Mouse (Mus musculus) heart, embryonic 11.5 days (tissue): ENCODE measurements around the gene Rmnd5a. TPM values are rescaled to one million over a fixed set of nuclear protein-coding genes. Genes with fewer than 3 reads are reported as not detected.
"Not testable (repeated sequence)": the region's sequence is repeated elsewhere in the genome, so short reads cannot be mapped to it uniquely, and the experiment has no call there.

Experiments used
- ATAC-seq: fragments of 200-750 bp; cut with Nextera tagmentation; replicated peaks from 2 replicates; pipeline ENCODE4 v1.8.0; 2017; ENCODE audit warnings: moderate library complexity; ENCODE audit not compliant: insufficient number of reproducible peaks, low FRiP score, low TSS enrichment
- H3K27ac ChIP-seq: fragments of 300-500 bp; sonication (generic); 2 replicates; pipeline ENCODE4 v1.5.1; 2014; ENCODE audit warnings: mild to moderate bottlenecking, low read depth, low read length
- H3K27me3 ChIP-seq: fragments of 300-500 bp; sonication (generic); 2 replicates; pipeline ENCODE4 v1.6.1; 2014; ENCODE audit warnings: mild to moderate bottlenecking, low read length, mixed read lengths; ENCODE audit not compliant: control insufficient read depth, insufficient read depth
- H3K36me3 ChIP-seq: fragments of 300-500 bp; sonication (generic); 2 replicates; pipeline ENCODE4 v1.6.1; 2014; ENCODE audit warnings: mild to moderate bottlenecking, low read length, moderate library complexity, mixed read lengths; ENCODE audit not compliant: control insufficient read depth, insufficient read depth
- H3K4me1 ChIP-seq: fragments of 300-500 bp; sonication (generic); 2 replicates; pipeline ENCODE4 v1.6.1; 2014; ENCODE audit warnings: low read length; ENCODE audit not compliant: control insufficient read depth, insufficient read depth
- H3K4me2 ChIP-seq: fragments of 300-500 bp; sonication (generic); 2 replicates; pipeline ENCODE4 v1.6.1; 2014; ENCODE audit warnings: mild to moderate bottlenecking, moderate library complexity
- H3K4me3 ChIP-seq: fragments of 300-500 bp; sonication (generic); 2 replicates; pipeline ENCODE4 v1.5.1; 2014; ENCODE audit warnings: low read depth, low read length
- H3K9ac ChIP-seq: fragments of 300-500 bp; sonication (generic); 2 replicates; pipeline ENCODE4 v1.6.1; 2014; ENCODE audit warnings: mild to moderate bottlenecking, low read depth, low read length, moderate library complexity
- H3K9me3 ChIP-seq: fragments of 300-500 bp; sonication (generic); replicated peaks from 2 replicates; pipeline ENCODE4 v1.6.1; 2016; ENCODE audit warnings: low read length; ENCODE audit not compliant: control insufficient read depth
- WGBS: fragments of 180-500 bp; shearing (Covaris S2); extraction: QIAGEN DNeasy Blood & Tissue Kit; methylation state at CpG from one replicate; pipeline ENCODE4 v1.1.7; 2014; ENCODE audit not compliant: insufficient replicate concordance; 5-methylcytosine and 5-hydroxymethylcytosine counted together
- polyA plus RNA-seq: library from polyadenylated mRNA; unstranded; fragments of >200 nt; fragmentation: Nextera tagmentation; extraction: Ambion mirVana; gene quantifications from 2 replicates; pipeline ENCODE4 v1.2.1, GENCODE M21; 2014

Rmnd5a gene
- polyA plus RNA-seq, 1 experiment from 2014 or later, result 6.2 TPM

DNA sequence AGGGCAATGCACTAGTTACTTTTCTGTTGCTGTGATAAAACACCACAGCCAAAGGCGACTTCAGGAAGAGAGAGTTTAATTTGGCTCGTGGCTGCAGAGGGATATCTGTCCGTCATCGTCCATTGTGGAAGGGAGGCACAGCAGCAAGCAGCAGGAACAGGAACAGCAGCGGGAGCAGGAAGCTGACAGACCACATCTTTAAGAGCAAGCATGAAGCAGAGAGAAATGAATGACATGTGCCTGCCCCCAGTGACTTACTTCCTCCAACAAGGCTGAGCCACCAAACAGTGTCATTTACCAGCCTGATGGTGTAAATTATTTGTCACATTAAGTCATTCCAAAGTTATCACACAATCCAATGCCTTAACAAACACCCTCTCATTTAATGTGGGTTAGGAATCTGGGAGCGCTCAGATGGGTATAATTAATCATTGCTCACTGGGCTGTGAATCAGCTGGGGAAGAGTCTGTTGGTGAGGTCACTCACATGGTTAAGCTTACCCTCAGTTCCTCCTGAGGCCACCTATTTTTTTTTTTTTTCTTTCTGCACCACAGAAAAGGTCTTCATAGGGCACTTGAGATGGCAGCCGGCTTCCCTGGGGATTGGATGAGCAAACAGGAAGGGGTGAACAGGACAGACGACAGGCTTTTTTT is 17.6 kb upstream of the Rmnd5a start:
- H3K4me1 ChIP-seq, result no peaks in the 10 kb centered on the region
- no peak overlapping the region for H3K4me2 ChIP-seq
- H3K9ac ChIP-seq, result no peak overlapping the region
- no peak overlapping the region for H3K4me3 ChIP-seq
- H3K9me3 ChIP-seq, result no peaks in the 10 kb centered on the region
- H3K36me3 ChIP-seq, result no peaks in the 10 kb centered on the region
- no peak for ATAC-seq
- H3K27ac ChIP-seq, result no peak overlapping the region
- H3K27me3 ChIP-seq, result no peaks in the 10 kb centered on the region
- WGBS, result 64% methylated on average over 8 of the region's 8 CpGs

- H3K4me3 ChIP-seq, H3K36me3 ChIP-seq, H3K27me3 ChIP-seq, ATAC-seq, H3K9me3 ChIP-seq, H3K4me1 ChIP-seq, H3K27ac ChIP-seq, H3K4me2 ChIP-seq, H3K9ac ChIP-seq: not testable (repeated sequence)
These were observed 13.7 kb upstream of the Rmnd5a start for GRCm38 (mm10) chr6:71453983-71454739.

- H3K9ac ChIP-seq, result no peak overlapping the region
- 68% methylated on average over 2 of the region's 2 CpGs for WGBS
- H3K27me3 ChIP-seq, result no peaks in the 10 kb centered on the region
- no peak overlapping the region for H3K4me3 ChIP-seq
- no peak overlapping the region for H3K27ac ChIP-seq
- no peak overlapping the region for H3K4me2 ChIP-seq
- no peak for ATAC-seq
- no peaks in the 10 kb centered on the region for H3K9me3 ChIP-seq
- no peaks in the 10 kb centered on the region for H3K4me1 ChIP-seq
- no peaks in the 10 kb centered on the region for H3K36me3 ChIP-seq
These were observed 12.4 kb upstream of the Rmnd5a start for GRCm38 (mm10) chr6:71452792-71453191.

- Histone ChIP-seq H3K9me3 (no peaks in the 10 kb centered on the region), H3K4me1 (peaks cover 7% of the 10 kb centered on the region; the same call in 1 of the 2 replicates), H3K9ac (no peak overlapping the region), H3K4me2 (no peak overlapping the region), H3K36me3 (no peaks in the 10 kb centered on the region), H3K4me3 (no peak overlapping the region), H3K27me3 (no peaks in the 10 kb centered on the region), H3K27ac (no peak overlapping the region)
- 71% methylated on average over 6 of the region's 6 CpGs for WGBS
- ATAC-seq, result no peak
These were observed 5.1 kb upstream of the Rmnd5a start for GRCm38 (mm10) chr6:71445560-71445959.

DNA sequence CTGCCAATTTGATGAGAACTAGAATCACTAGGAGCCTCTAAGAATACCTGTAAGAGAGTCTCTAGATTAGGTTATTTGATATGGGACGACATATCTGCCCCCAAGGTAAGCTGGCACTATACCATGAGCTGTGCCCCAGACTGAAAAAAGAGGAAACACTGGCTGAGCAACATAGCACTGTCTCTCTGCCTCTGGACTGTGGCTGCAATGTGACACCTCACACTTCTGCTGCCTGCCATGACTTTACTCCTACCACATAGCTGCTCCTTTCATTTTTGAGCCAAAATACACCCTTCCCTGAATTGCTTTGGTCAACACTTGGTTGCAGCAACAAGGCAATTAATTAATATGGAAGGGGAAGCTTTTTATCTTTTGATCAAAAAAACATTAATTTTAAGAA is 4.3 kb upstream of the Rmnd5a start:
- 32% methylated on average over 1 of the region's 1 CpGs for WGBS
- no peaks in the 10 kb centered on the region for H3K9me3 ChIP-seq
- ATAC-seq, result no peak
- no peak overlapping the region for H3K4me3 ChIP-seq
- H3K4me1 ChIP-seq, result peaks cover 7% of the 10 kb centered on the region; the same call in 1 of the 2 replicates
- no peak overlapping the region for H3K27ac ChIP-seq
- H3K36me3 ChIP-seq, result no peaks in the 10 kb centered on the region
- H3K4me2 ChIP-seq, result no peak overlapping the region
- no peaks in the 10 kb centered on the region for H3K27me3 ChIP-seq
- H3K9ac ChIP-seq, result no peak overlapping the region

DNA sequence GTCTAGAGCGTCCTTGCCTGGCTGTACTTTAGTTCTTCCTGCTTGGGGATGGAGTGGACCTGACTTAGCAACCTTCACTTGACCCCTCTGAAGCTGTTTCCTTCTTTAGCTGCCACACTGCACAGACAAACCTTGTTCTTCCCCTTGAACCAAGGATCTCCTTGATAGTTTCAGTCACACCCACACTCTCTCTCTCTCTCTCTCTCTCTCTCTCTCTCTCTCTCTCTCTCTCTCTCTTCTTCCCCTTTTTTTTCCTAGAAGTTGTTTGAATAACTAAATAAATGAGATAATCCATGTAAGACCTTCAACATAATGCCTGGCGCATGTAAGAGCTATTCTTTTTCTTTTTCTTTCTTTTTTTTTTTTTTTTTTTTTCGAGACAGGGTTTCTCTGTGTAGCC is 1.7 kb upstream of the Rmnd5a start:
- Histone ChIP-seq H3K4me2 (no peak overlapping the region), H3K27ac (no peak overlapping the region), H3K4me1 (peaks cover 17% of the 10 kb centered on the region), H3K4me3 (no peak overlapping the region), H3K36me3 (no peaks in the 10 kb centered on the region), H3K9me3 (no peaks in the 10 kb centered on the region), H3K9ac (no peak overlapping the region), H3K27me3 (no peaks in the 10 kb centered on the region)
- WGBS, result 79% methylated on average over 2 of the region's 3 CpGs
- no peak for ATAC-seq

DNA sequence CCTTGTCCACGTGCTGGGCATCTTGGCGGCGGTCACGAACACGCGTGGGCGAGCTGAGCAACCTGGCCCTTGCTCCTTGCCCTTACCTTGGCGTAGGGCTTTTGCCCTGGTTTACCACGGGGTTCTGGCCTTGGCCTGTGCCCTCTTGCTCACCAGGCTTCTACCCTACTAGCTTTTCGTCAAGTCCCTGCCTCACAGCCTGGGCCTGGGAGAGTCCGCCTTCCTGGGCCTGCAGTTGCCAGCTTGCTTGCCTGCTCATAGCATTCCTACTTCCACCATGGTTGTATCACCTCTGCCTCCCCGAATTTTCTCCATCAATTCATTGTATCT is 779 bp upstream of the Rmnd5a start:
- Histone ChIP-seq H3K36me3 (no peaks in the 10 kb centered on the region), H3K27ac (peak overlapping the region; percentile 97), H3K9ac (peak overlapping the region; percentile 87), H3K4me2 (peak overlapping the region; percentile 93), H3K9me3 (no peaks in the 10 kb centered on the region), H3K4me3 (peak overlapping the region; percentile 99), H3K4me1 (peaks cover 25% of the 10 kb centered on the region), H3K27me3 (no peaks in the 10 kb centered on the region)
- no peak for ATAC-seq
- WGBS, result 6% methylated on average over 12 of the region's 12 CpGs

DNA sequence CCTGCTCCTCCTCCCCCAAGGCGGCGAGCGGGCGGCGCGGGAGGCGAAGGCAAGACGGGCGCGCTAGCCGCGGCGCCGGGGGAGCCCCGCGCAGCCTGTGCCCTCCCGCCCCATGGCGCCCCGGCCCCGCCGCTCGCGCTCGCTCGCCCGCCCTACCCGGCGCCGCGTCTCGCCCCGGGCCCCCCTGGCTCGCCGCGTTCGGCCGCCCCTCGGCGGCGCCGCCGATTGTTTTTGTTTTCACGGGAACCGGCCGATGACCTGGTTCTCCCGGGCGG is 283 bp downstream of the Rmnd5a start:
- Histone ChIP-seq H3K27ac (peak overlapping the region; percentile 96), H3K4me1 (peaks cover 25% of the 10 kb centered on the region), H3K4me3 (peak overlapping the region; percentile 99), H3K9ac (peak overlapping the region; percentile 94), H3K36me3 (no peaks in the 10 kb centered on the region), H3K27me3 (no peaks in the 10 kb centered on the region), H3K4me2 (peak overlapping the region; percentile 59), H3K9me3 (no peaks in the 10 kb centered on the region)
- ATAC-seq, result peak; percentile 39; the same call in 1 of the 2 replicates
- 1% methylated on average over 26 of the region's 47 CpGs for WGBS
